Mouse (Mus musculus) spleen, postnatal 10 days (tissue): ENCODE data around the gene F3.
"Not testable (repeated sequence)": the region's sequence is repeated elsewhere in the genome, so short reads cannot be mapped to it uniquely, and the experiment has no call there.

Experiments used
- DNase-seq, 2 experiments: peaks; one replicate each; pipeline ENCODE4 v3.0.0; 2021 to 2022; ENCODE audit warnings: low spot score in 2 of 2

F3 gene

GRCm38 (mm10) chr3:121738742-121739342 lies 15.5 kb downstream of the F3 start:
- DNase-seq, result no peak

- DNase-seq, result no peak
Observed at GRCm38 (mm10) chr3:121739489-121740213, 16.3 kb downstream of the F3 start.

- not testable (repeated sequence) for DNase-seq
Observed at GRCm38 (mm10) chr3:121741186-121741848, 18.0 kb downstream of the F3 start.

GRCm38 (mm10) chr3:121754319-121755090 lies 31.2 kb downstream of the F3 start:
- DNase-seq, result not testable (repeated sequence)

- DNase-seq, result no peak
Observed at GRCm38 (mm10) chr3:121755152-121755551, 31.8 kb downstream of the F3 start.

- DNase-seq, result no peak
Observed at GRCm38 (mm10) chr3:121758373-121758772, 35.0 kb downstream of the F3 start.

- DNase-seq, result no peak
Observed at GRCm38 (mm10) chr3:121762056-121762852, 38.9 kb downstream of the F3 start.

- DNase-seq, result no peak
Observed at GRCm38 (mm10) chr3:121766048-121766447, 42.7 kb downstream of the F3 start.

GRCm38 (mm10) chr3:121766818-121767217 lies 43.5 kb downstream of the F3 start:
- DNase-seq, result no peak

- DNase-seq, result no peak
Observed at GRCm38 (mm10) chr3:121768770-121769169, 45.4 kb downstream of the F3 start.

GRCm38 (mm10) chr3:121773336-121773735 lies 50.0 kb downstream of the F3 start:
- DNase-seq, result not testable (repeated sequence)

- DNase-seq, result peak; percentile 11 to 55
Observed at GRCm38 (mm10) chr3:121777943-121778342, 54.6 kb downstream of the F3 start.

GRCm38 (mm10) chr3:121783020-121783419 lies 59.7 kb downstream of the F3 start:
- DNase-seq, result no peak
